Mouse (Mus musculus): ENCODE measurements around the gene Hk2.

GRCm38 (mm10) chr6:82740868-82741517 is 33.3 kb downstream of the Hk2 start:
- TF ChIP-seq CTCF (IDR thresholded peaks at IDR 0.05; ENCODE audit: low read depth, low read length) (no peak), POLR2A (IDR thresholded peaks at IDR 0.05; ENCODE audit: extremely low read depth, insufficient read depth, low read length) (no peak)

Measured in liver, adult 2 months (tissue).